Mouse (Mus musculus): ENCODE data around the gene Map2k4. TPM values are rescaled to one million over a fixed set of nuclear protein-coding genes. Genes with fewer than 3 reads are reported as not detected.

Map2k4 gene
- total RNA-seq, 1 experiment, result 35.9 TPM

GRCm38 (mm10) chr11:65661790-65662522 lies 126.1 kb downstream of the Map2k4 start:
- Histone ChIP-seq H3K4me3 (ENCODE audit: insufficient read depth in 1 of 2, low read depth in 1 of 2, low read length in 2 of 2, poor library complexity in 1 of 2, severe bottlenecking in 1 of 2) (no peak overlapping the region), H3K9me3 (ENCODE audit: control insufficient read depth, insufficient read depth, low read depth, low read length) (no peaks in the 10 kb centered on the region), H3K36me3 (ENCODE audit: control insufficient read depth, insufficient read depth, low read length, poor library complexity, severe bottlenecking) (no peaks in the 10 kb centered on the region), H3K27ac (ENCODE audit: insufficient read depth, low read depth, low read length, poor library complexity, severe bottlenecking) (no peak overlapping the region), H3K4me1 (ENCODE audit: control insufficient read depth in 2 of 2, insufficient read depth in 2 of 2, low read length in 2 of 2, poor library complexity in 1 of 2) (no peaks in the 10 kb centered on the region), H3K9ac (ENCODE audit: insufficient read depth, low read depth, low read length, poor library complexity, severe bottlenecking) (no peak overlapping the region)
- DNase-seq (ENCODE audit: low read depth, low spot score), result no peak
- in situ Hi-C loops (cut with MboI; ENCODE audit: low sequenced_read_pairs in 2 of 2, unreplicated experiment in 2 of 2), result no loop called here
- no peak for TF ChIP-seq MAFK (IDR thresholded peaks at IDR 0.05; ENCODE audit: insufficient read depth, low read depth, low read length)

GRCm38 (mm10) chr11:65653932-65654331 lies 134.2 kb downstream of the Map2k4 start:
- no peak overlapping the region for H3K4me3 ChIP-seq (ENCODE audit: insufficient read depth in 1 of 2, low read depth in 1 of 2, low read length in 2 of 2, poor library complexity in 1 of 2, severe bottlenecking in 1 of 2)
- no peak for TF ChIP-seq ZNF384 (IDR thresholded peaks at IDR 0.05; ENCODE audit: low read depth, low read length)
- no peak for TF ChIP-seq MAFK (IDR thresholded peaks at IDR 0.05; ENCODE audit: insufficient read depth, low read depth, low read length)
- no peak for TF ChIP-seq ZC3H11A (IDR thresholded peaks at IDR 0.05; ENCODE audit: borderline replicate concordance, low read depth, low read length)
- no peak for TF ChIP-seq CHD2 (IDR thresholded peaks at IDR 0.05; ENCODE audit: low read depth, low read length)
- TF ChIP-seq HCFC1 (IDR thresholded peaks at IDR 0.05; ENCODE audit: borderline replicate concordance, insufficient read depth, low read length), result no peak
- H3K4me1 ChIP-seq (ENCODE audit: control insufficient read depth in 2 of 2, insufficient read depth in 2 of 2, low read length in 2 of 2, poor library complexity in 1 of 2), result no peaks in the 10 kb centered on the region
- H3K9ac ChIP-seq (ENCODE audit: insufficient read depth, low read depth, low read length, poor library complexity, severe bottlenecking), result no peak overlapping the region
- no peaks in the 10 kb centered on the region for H3K36me3 ChIP-seq (ENCODE audit: control insufficient read depth, insufficient read depth, low read length, poor library complexity, severe bottlenecking)
- in situ Hi-C loops (cut with MboI; ENCODE audit: low sequenced_read_pairs in 2 of 2, unreplicated experiment in 2 of 2), result no loop called here
- H3K9me3 ChIP-seq (ENCODE audit: control insufficient read depth, insufficient read depth, low read depth, low read length), result no peaks in the 10 kb centered on the region
- H3K27ac ChIP-seq (ENCODE audit: insufficient read depth, low read depth, low read length, poor library complexity, severe bottlenecking), result no peak overlapping the region
- no peak for DNase-seq (ENCODE audit: low read depth, low spot score)

- no peaks in the 10 kb centered on the region for H3K36me3 ChIP-seq (ENCODE audit: control insufficient read depth, insufficient read depth, low read length, poor library complexity, severe bottlenecking)
- no peak for DNase-seq (ENCODE audit: low read depth, low spot score)
- TF ChIP-seq CHD2 (IDR thresholded peaks at IDR 0.05; ENCODE audit: low read depth, low read length), result no peak
- in situ Hi-C loops (cut with MboI; ENCODE audit: low sequenced_read_pairs in 2 of 2, unreplicated experiment in 2 of 2), result no loop called here
- H3K9me3 ChIP-seq (ENCODE audit: control insufficient read depth, insufficient read depth, low read depth, low read length), result no peaks in the 10 kb centered on the region
- H3K27ac ChIP-seq (ENCODE audit: insufficient read depth, low read depth, low read length, poor library complexity, severe bottlenecking), result no peak overlapping the region
- H3K4me1 ChIP-seq (ENCODE audit: control insufficient read depth in 2 of 2, insufficient read depth in 2 of 2, low read length in 2 of 2, poor library complexity in 1 of 2), result no peaks in the 10 kb centered on the region
- no peak overlapping the region for H3K4me3 ChIP-seq (ENCODE audit: insufficient read depth in 1 of 2, low read depth in 1 of 2, low read length in 2 of 2, poor library complexity in 1 of 2, severe bottlenecking in 1 of 2)
- H3K9ac ChIP-seq (ENCODE audit: insufficient read depth, low read depth, low read length, poor library complexity, severe bottlenecking), result no peak overlapping the region
Measured at GRCm38 (mm10) chr11:65651426-65651825, 136.7 kb downstream of the Map2k4 start.

- H3K4me3 ChIP-seq (ENCODE audit: insufficient read depth in 1 of 2, low read depth in 1 of 2, low read length in 2 of 2, poor library complexity in 1 of 2, severe bottlenecking in 1 of 2), result no peak overlapping the region
- no peak overlapping the region for H3K27ac ChIP-seq (ENCODE audit: insufficient read depth, low read depth, low read length, poor library complexity, severe bottlenecking)
- no peaks in the 10 kb centered on the region for H3K4me1 ChIP-seq (ENCODE audit: control insufficient read depth in 2 of 2, insufficient read depth in 2 of 2, low read length in 2 of 2, poor library complexity in 1 of 2)
Measured at GRCm38 (mm10) chr11:65649956-65650715, 138.0 kb downstream of the Map2k4 start.

More at GRCm38 (mm10) chr11:65649956-65650715, 138.0 kb downstream of the Map2k4 start:
- Histone ChIP-seq H3K9me3 (ENCODE audit: control insufficient read depth, insufficient read depth, low read depth, low read length) (no peaks in the 10 kb centered on the region), H3K36me3 (ENCODE audit: control insufficient read depth, insufficient read depth, low read length, poor library complexity, severe bottlenecking) (no peaks in the 10 kb centered on the region), H3K9ac (ENCODE audit: insufficient read depth, low read depth, low read length, poor library complexity, severe bottlenecking) (no peak overlapping the region)
- no peak for TF ChIP-seq ZC3H11A (IDR thresholded peaks at IDR 0.05; ENCODE audit: borderline replicate concordance, low read depth, low read length)
- TF ChIP-seq CHD2 (IDR thresholded peaks at IDR 0.05; ENCODE audit: low read depth, low read length), result no peak
- TF ChIP-seq ZNF384 (IDR thresholded peaks at IDR 0.05; ENCODE audit: low read depth, low read length), result no peak
- TF ChIP-seq MAFK (IDR thresholded peaks at IDR 0.05; ENCODE audit: insufficient read depth, low read depth, low read length), result no peak
- no peak for TF ChIP-seq HCFC1 (IDR thresholded peaks at IDR 0.05; ENCODE audit: borderline replicate concordance, insufficient read depth, low read length)
- no peak for DNase-seq (ENCODE audit: low read depth, low spot score)
- in situ Hi-C loops (cut with MboI; ENCODE audit: low sequenced_read_pairs in 2 of 2, unreplicated experiment in 2 of 2), result no loop called here
